Mouse (Mus musculus): ENCODE data around the gene D430041D05Rik. TPM values are rescaled to one million over a fixed set of nuclear protein-coding genes. Genes with fewer than 3 reads are reported as not detected.

The D430041D05Rik gene
- polyA plus RNA-seq, 1 experiment from 2014 or later, result 1.1 TPM

DNA sequence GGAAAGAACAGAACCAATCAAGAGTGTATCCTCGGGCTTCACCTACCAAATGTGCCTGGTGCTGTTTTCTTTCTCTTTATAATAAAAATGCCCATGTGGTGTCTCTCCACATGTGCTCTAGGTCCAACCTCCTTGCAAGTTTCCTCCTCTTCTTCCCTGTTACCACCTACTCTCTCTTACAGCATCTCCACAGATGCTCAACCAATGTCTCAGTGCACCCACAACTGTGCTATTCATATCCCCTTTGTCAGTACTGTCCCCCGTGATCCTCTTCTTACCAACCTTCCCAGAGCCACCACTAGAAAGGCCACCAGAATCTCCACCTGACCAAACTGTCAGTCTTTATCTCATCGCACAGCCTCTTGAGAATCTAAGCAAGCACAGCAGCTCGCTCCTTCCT is 184.8 kb downstream of the D430041D05Rik start:
- ATAC-seq (replicated peaks; ENCODE audit: insufficient number of reproducible peaks, low FRiP score, low TSS enrichment, low read depth) (no peak), DNase-seq (ENCODE audit: low spot score) (no peak)
- Histone ChIP-seq H3K9ac (replicated peaks; ENCODE audit: low read length) (no peak overlapping the region), H3K36me3 (replicated peaks; ENCODE audit: control insufficient read depth, insufficient read depth, low read depth, low read length) (no peaks in the 10 kb centered on the region), H3K9me3 (replicated peaks; ENCODE audit: control insufficient read depth, low read length) (no peaks in the 10 kb centered on the region), H3K27me3 (ENCODE audit: control insufficient read depth, insufficient read depth, low read length) (no peaks in the 10 kb centered on the region), H3K4me1 (ENCODE audit: control insufficient read depth, insufficient read depth, low read length) (0 out of 2 replicates have a peak, but pooled peaks cover 2% of the 10 kb centered on the region), H3K27ac (replicated peaks; ENCODE audit: low read depth, low read length) (no peak overlapping the region), H3K4me2 (ENCODE audit: low read depth, low read length) (no peak overlapping the region), H3K4me3 (ENCODE audit: low read depth, low read length) (no peak overlapping the region)
- WGBS, result 91% methylated on average over 4 of the region's 4 CpGs

GRCm38 (mm10) chr2:104219733-104220391 is 191.0 kb downstream of the D430041D05Rik start:
- 69% methylated on average over 14 of the region's 14 CpGs for WGBS
- no peak overlapping the region for H3K9ac ChIP-seq (replicated peaks; ENCODE audit: low read length)
- H3K4me2 ChIP-seq (ENCODE audit: low read depth, low read length), result no peak overlapping the region
- no peak overlapping the region for H3K27ac ChIP-seq (replicated peaks; ENCODE audit: low read depth, low read length)
- H3K4me1 ChIP-seq (ENCODE audit: control insufficient read depth, insufficient read depth, low read length), result no peaks in the 10 kb centered on the region
- H3K9me3 ChIP-seq (replicated peaks; ENCODE audit: control insufficient read depth, low read length), result no peaks in the 10 kb centered on the region
- ATAC-seq (replicated peaks; ENCODE audit: insufficient number of reproducible peaks, low FRiP score, low TSS enrichment, low read depth) (no peak), DNase-seq (ENCODE audit: low spot score) (no peak)
- no peaks in the 10 kb centered on the region for H3K36me3 ChIP-seq (replicated peaks; ENCODE audit: control insufficient read depth, insufficient read depth, low read depth, low read length)
- H3K4me3 ChIP-seq (ENCODE audit: low read depth, low read length), result no peak overlapping the region
- H3K27me3 ChIP-seq (ENCODE audit: control insufficient read depth, insufficient read depth, low read length), result no peaks in the 10 kb centered on the region

DNA sequence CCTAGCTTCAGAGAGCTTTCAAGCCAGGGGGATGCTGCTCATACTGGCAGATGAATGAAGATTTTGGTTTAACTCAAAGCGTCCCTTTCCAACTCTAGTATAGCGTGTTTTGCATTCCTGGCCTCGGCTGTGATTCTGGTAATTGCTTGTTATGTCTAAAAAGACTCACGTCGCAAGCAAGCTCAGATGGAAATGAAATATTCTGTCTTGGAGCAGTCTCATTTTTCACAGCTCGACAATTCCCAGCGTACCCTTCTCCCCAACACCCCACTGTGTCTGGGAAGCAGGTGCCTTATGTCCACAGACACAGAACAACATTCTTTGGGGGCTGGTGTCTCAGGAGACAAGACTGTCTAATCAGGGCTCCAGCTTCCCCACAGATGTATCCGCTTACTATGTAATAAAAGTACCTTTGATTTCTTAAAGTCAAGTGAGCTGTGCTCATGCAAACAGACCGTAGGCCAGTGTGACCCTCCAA is 192.2 kb downstream of the D430041D05Rik start:
- 35% methylated on average over 9 of the region's 9 CpGs for WGBS
- DNase-seq (ENCODE audit: low spot score) (peak; percentile 38), ATAC-seq (replicated peaks; ENCODE audit: insufficient number of reproducible peaks, low FRiP score, low TSS enrichment, low read depth) (no peak; the same call in 1 of the 2 replicates)
- Histone ChIP-seq H3K9me3 (replicated peaks; ENCODE audit: control insufficient read depth, low read length) (no peaks in the 10 kb centered on the region), H3K9ac (replicated peaks; ENCODE audit: low read length) (no peak overlapping the region), H3K27ac (replicated peaks; ENCODE audit: low read depth, low read length) (no peak overlapping the region), H3K4me3 (ENCODE audit: low read depth, low read length) (no peak overlapping the region), H3K4me2 (ENCODE audit: low read depth, low read length) (no peak overlapping the region), H3K4me1 (ENCODE audit: control insufficient read depth, insufficient read depth, low read length) (no peaks in the 10 kb centered on the region), H3K27me3 (ENCODE audit: control insufficient read depth, insufficient read depth, low read length) (no peaks in the 10 kb centered on the region), H3K36me3 (replicated peaks; ENCODE audit: control insufficient read depth, insufficient read depth, low read depth, low read length) (no peaks in the 10 kb centered on the region)

DNA sequence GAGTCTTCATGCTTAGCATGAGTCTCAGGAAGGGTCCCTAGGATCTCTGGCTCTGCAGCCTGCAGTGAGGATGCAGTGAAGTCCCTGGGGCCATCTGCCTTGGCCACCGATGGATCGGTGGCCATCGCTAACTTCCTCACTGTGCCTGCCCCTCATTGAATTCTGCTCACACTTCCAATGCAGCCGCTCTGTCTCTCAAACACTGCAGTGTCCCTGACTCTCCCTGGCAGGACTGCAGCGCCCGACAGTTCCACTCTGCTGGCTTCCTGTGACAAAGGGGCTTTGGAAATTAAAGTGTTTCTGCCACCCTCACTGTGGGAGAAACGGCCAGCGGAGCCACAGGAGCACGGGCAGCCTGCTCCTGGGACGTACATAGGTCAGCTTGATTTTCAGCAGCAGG is 192.7 kb downstream of the D430041D05Rik start:
- no peaks in the 10 kb centered on the region for H3K27me3 ChIP-seq (ENCODE audit: control insufficient read depth, insufficient read depth, low read length)
- ATAC-seq (replicated peaks; ENCODE audit: insufficient number of reproducible peaks, low FRiP score, low TSS enrichment, low read depth) (no peak), DNase-seq (ENCODE audit: low spot score) (no peak)
- 55% methylated on average over 10 of the region's 10 CpGs for WGBS
- no peaks in the 10 kb centered on the region for H3K9me3 ChIP-seq (replicated peaks; ENCODE audit: control insufficient read depth, low read length)
- H3K4me1 ChIP-seq (ENCODE audit: control insufficient read depth, insufficient read depth, low read length), result no peaks in the 10 kb centered on the region
- no peak overlapping the region for H3K4me3 ChIP-seq (ENCODE audit: low read depth, low read length)
- no peak overlapping the region for H3K4me2 ChIP-seq (ENCODE audit: low read depth, low read length)
- no peak overlapping the region for H3K27ac ChIP-seq (replicated peaks; ENCODE audit: low read depth, low read length)
- no peak overlapping the region for H3K9ac ChIP-seq (replicated peaks; ENCODE audit: low read length)
- no peaks in the 10 kb centered on the region for H3K36me3 ChIP-seq (replicated peaks; ENCODE audit: control insufficient read depth, insufficient read depth, low read depth, low read length)

DNA sequence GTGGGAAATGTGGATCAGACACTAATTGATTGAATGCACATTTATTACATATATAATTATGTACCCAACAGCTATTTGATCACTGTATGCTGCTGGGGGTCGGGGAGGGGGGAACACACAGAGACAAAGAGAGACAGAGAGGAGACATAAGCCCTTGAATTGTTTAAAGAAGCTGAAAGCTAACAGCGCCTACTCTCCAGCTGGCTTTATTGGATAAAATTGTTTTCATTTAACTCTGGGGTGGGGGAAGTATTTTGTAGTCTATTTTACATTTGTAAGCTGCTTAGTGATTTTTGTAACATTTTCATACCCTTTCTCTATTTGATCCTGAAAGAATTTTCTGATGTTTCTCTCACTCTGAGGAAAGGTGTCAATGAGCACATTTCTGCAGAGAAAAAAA is 201.4 kb downstream of the D430041D05Rik start:
- 76% methylated on average over 2 of the region's 2 CpGs for WGBS

DNA sequence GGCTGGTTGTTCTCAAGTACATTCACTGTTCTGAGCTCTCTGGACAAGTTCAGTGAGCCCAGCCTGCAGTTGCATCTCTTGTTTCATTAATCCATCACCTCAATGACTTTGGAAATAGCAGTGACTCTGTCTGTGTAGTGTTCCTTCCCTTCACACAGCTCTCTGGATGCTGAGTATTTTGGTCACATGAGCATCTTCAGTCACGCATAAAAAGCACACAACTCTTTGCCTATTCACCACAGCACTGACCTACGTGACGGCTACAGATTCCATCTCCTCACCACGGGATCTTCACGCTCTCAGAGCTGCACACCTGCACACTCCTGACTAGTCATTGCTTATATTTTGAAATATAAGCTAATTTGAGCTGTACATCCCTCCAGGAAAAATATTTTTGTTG is 202.4 kb downstream of the D430041D05Rik start:
- Histone ChIP-seq H3K4me1 (ENCODE audit: control insufficient read depth, insufficient read depth, low read length) (no peaks in the 10 kb centered on the region), H3K9ac (replicated peaks; ENCODE audit: low read length) (no peak overlapping the region), H3K27ac (replicated peaks; ENCODE audit: low read depth, low read length) (no peak overlapping the region), H3K4me3 (ENCODE audit: low read depth, low read length) (no peak overlapping the region), H3K4me2 (ENCODE audit: low read depth, low read length) (no peak overlapping the region), H3K27me3 (ENCODE audit: control insufficient read depth, insufficient read depth, low read length) (no peaks in the 10 kb centered on the region), H3K36me3 (replicated peaks; ENCODE audit: control insufficient read depth, insufficient read depth, low read depth, low read length) (no peaks in the 10 kb centered on the region), H3K9me3 (replicated peaks; ENCODE audit: control insufficient read depth, low read length) (no peaks in the 10 kb centered on the region)
- WGBS, result 72% methylated on average over 5 of the region's 5 CpGs
- ATAC-seq (replicated peaks; ENCODE audit: insufficient number of reproducible peaks, low FRiP score, low TSS enrichment, low read depth) (no peak), DNase-seq (ENCODE audit: low spot score) (no peak)

More for the DNA sequence above, 201.4 kb downstream of the D430041D05Rik start:
- H3K27ac ChIP-seq (replicated peaks; ENCODE audit: low read depth, low read length), result no peak overlapping the region
- no peaks in the 10 kb centered on the region for H3K27me3 ChIP-seq (ENCODE audit: control insufficient read depth, insufficient read depth, low read length)
- no peaks in the 10 kb centered on the region for H3K36me3 ChIP-seq (replicated peaks; ENCODE audit: control insufficient read depth, insufficient read depth, low read depth, low read length)
- H3K4me3 ChIP-seq (ENCODE audit: low read depth, low read length), result no peak overlapping the region
- no peaks in the 10 kb centered on the region for H3K9me3 ChIP-seq (replicated peaks; ENCODE audit: control insufficient read depth, low read length)
- DNase-seq (ENCODE audit: low spot score), result no peak
- H3K9ac ChIP-seq (replicated peaks; ENCODE audit: low read length), result no peak overlapping the region
- ATAC-seq (replicated peaks; ENCODE audit: insufficient number of reproducible peaks, low FRiP score, low TSS enrichment, low read depth), result no peak
- no peak overlapping the region for H3K4me2 ChIP-seq (ENCODE audit: low read depth, low read length)
- H3K4me1 ChIP-seq (ENCODE audit: control insufficient read depth, insufficient read depth, low read length), result no peaks in the 10 kb centered on the region

DNA sequence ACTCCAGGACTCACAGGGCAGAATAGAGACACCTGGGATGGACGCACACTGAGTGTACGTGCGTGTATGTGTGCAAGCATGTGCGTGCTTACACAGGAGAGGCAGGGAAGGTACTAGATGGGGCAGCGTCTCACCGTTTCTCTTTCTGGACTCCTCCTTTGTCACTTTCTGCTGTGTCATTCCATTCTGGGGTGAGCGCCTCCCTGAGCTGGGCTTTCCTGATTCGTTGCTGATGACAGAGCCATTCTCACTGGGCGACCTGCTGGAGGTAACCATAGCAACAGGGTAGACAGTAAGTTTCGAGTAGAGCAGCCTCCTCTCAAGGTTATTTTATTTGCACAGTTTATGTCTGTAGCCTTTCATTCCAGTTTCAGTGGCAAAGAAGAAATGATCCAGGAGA is 202.9 kb downstream of the D430041D05Rik start:
- Histone ChIP-seq H3K4me2 (ENCODE audit: low read depth, low read length) (no peak overlapping the region), H3K9ac (replicated peaks; ENCODE audit: low read length) (no peak overlapping the region), H3K9me3 (replicated peaks; ENCODE audit: control insufficient read depth, low read length) (no peaks in the 10 kb centered on the region), H3K36me3 (replicated peaks; ENCODE audit: control insufficient read depth, insufficient read depth, low read depth, low read length) (no peaks in the 10 kb centered on the region), H3K27ac (replicated peaks; ENCODE audit: low read depth, low read length) (no peak overlapping the region), H3K4me1 (ENCODE audit: control insufficient read depth, insufficient read depth, low read length) (no peaks in the 10 kb centered on the region), H3K4me3 (ENCODE audit: low read depth, low read length) (no peak overlapping the region), H3K27me3 (ENCODE audit: control insufficient read depth, insufficient read depth, low read length) (no peaks in the 10 kb centered on the region)
- 34% methylated on average over 10 of the region's 10 CpGs for WGBS
- DNase-seq (ENCODE audit: low spot score), result peak; percentile 60
- no peak; the same call in 1 of the 2 replicates for ATAC-seq (replicated peaks; ENCODE audit: insufficient number of reproducible peaks, low FRiP score, low TSS enrichment, low read depth)

- Histone ChIP-seq H3K36me3 (replicated peaks; ENCODE audit: control insufficient read depth, insufficient read depth, low read depth, low read length) (no peaks in the 10 kb centered on the region), H3K4me3 (ENCODE audit: low read depth, low read length) (no peak overlapping the region), H3K4me1 (ENCODE audit: control insufficient read depth, insufficient read depth, low read length) (no peaks in the 10 kb centered on the region), H3K9me3 (replicated peaks; ENCODE audit: control insufficient read depth, low read length) (no peaks in the 10 kb centered on the region), H3K27ac (replicated peaks; ENCODE audit: low read depth, low read length) (no peak overlapping the region), H3K9ac (replicated peaks; ENCODE audit: low read length) (no peak overlapping the region), H3K27me3 (ENCODE audit: control insufficient read depth, insufficient read depth, low read length) (no peaks in the 10 kb centered on the region), H3K4me2 (ENCODE audit: low read depth, low read length) (no peak overlapping the region)
- ATAC-seq (replicated peaks; ENCODE audit: insufficient number of reproducible peaks, low FRiP score, low TSS enrichment, low read depth) (no peak), DNase-seq (ENCODE audit: low spot score) (no peak)
- WGBS, result 55% methylated on average over 8 of the region's 8 CpGs
These were observed 205.2 kb downstream of the D430041D05Rik start for GRCm38 (mm10) chr2:104205623-104206022.
